Mouse (Mus musculus) v-Abl transformed pro-B cells (cell line): ENCODE data around the gene Grm3.

ENCODE experiments used
- in situ Hi-C, 2 experiments: fragments of 400-800 bp; cut with MboI; formaldehyde crosslinking; loops; one replicate each; pipeline ENCODE4 v1.15.1; 2025; ENCODE audit not compliant: unreplicated experiment in 2 of 2

The Grm3 gene

GRCm38 (mm10) chr5:9624396-9624795 is 100.6 kb downstream of the Grm3 start:
- in situ Hi-C loops, result no loop called here

GRCm38 (mm10) chr5:9623095-9623459 is 101.9 kb downstream of the Grm3 start:
- in situ Hi-C loops, result no loop called here

- in situ Hi-C loops, result no loop called here
Measured at GRCm38 (mm10) chr5:9622264-9623094, 102.5 kb downstream of the Grm3 start.

DNA sequence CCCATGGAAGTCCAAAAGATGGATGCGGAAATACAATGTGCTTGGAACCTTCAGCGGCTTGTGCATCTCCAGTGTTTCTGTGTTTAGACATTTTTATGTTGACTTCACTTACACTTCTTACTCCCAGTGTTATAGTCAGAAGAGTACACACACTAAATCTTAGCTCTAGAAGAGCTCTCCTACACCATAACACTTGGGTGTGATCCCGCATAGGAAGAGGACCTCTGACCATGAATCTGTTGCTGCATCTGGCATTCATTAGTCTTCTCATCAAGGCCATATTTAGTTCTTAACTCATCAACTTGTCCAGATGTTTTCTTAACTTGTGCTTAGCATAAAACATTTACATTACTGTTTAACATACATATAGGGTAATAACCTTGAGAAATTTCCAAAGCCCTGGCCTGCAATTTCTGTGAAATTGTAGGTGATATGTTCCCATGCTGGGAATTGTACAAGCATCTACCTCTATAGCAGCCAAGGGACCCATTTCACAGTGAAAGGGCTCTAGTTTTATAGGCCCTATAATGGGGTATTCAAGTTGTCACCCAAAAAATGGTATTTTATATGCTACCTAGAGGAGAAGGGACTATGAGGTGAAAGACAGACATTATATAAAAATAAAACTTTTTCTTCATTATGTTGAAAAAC is 103.4 kb downstream of the Grm3 start:
- in situ Hi-C loops, result no loop called here

DNA sequence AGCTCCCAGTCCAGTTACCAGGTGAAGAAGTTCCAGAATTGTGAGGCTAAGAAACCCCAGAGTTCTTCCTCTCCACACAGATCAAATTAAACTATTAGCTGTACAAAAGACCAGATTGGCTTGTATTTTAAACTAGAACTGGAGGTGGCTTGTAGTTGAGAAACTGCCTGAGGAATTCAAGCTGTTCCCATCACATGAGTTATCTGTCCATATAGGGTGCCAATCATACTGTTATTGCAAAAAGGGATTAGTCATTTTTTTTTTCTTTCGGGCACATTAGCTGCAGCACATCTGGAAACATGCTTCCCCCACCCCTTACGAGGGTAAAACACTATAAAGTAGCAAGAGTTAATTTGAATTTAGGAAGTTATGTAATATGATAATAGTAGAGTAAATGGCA is 145.9 kb downstream of the Grm3 start:
- in situ Hi-C loops, result no loop called here

DNA sequence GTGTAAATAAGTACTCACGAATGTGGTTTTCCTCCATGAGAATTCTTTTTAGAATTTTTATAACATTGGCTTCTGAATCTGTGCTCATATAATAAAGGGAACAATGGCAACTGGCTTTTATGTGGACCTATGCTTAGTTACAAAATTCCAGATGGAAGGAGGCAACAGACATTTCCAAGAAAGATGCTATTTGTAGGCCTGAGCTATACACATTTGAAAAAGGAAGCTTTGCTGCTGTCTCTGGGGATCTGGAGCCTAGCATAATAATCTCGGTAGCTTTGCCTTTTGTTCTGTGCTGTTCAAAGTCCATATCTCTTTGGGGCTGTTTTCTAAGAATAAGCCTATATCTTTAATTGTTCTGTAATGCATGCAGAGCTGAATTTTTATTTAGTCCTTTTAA is 146.4 kb downstream of the Grm3 start:
- in situ Hi-C loops, result no loop called here

GRCm38 (mm10) chr5:9570946-9571345 is 154.0 kb downstream of the Grm3 start:
- in situ Hi-C loops, result no loop called here

DNA sequence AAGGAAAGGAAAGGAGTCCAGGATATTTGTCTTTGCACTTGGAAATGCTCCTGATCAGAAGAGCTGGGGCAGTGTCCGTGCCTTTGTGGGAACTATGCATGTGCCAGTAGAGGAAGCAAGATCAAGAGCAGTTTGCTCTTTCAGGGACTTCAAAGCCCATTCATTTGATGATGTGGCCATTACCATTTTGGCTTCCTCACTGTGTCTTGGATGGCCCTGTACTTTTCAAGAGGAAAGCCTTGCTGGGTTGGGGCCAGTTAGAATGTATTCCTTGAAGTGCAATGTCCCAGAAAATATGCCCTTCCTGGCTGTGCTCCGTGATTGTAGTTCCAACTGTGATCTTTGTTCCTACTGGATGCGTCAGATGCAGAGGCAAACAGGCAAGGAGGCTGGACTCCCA is 167.3 kb downstream of the Grm3 start:
- in situ Hi-C loops, result no loop called here

DNA sequence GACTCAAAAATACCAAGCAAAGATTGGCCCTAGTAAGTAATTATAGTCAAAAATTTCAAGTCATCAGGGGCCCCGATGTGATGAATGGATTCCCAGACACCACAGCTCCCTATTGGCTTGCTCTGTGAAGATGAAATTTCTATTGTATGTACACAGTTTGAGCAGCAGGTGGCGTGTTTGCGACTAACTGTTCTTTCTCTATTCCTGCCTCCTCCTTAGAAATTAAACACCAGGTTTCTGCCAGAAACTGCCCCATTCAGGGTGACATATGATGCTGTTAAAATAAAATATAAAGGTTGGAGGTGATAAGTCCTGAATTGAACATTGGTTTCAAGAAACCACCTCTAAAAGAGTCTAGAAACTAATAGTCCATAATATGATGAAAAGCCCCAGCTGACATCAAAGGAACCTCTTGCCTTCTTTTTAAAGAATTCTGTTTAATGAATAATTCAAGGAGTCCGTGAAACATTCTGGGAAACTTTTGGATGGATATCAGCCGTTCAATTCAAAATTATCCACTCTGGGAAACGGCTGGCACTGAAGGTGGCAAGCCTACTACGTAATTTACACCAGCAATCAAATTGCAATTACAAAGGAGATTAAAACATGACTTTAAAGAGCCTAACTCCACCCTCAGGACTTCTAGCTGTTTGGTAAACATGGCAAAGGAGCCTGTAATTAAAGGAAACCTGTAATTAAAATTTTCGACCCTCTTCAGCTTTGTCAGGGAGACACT is 184.0 kb downstream of the Grm3 start:
- in situ Hi-C loops, result no loop called here

DNA sequence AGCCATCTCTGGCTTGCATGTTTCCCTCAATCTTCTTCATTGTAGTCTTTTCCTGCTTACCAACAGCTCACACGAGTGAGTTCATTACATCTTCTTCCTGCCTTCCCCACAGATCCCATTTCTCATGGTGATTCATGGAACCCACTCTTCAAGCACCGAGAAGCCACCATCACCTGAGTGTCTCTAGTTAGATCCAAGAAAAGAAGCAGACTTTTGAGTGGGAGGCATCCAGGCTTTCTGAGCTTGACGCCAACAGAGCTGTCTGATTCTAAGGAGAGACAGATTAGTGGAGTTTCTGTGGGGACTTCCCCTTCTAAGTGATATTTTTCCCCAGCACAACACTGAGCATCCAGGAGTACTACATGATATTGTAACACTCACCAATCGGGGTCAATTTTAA is 199.5 kb downstream of the Grm3 start:
- in situ Hi-C loops, result no loop called here

DNA sequence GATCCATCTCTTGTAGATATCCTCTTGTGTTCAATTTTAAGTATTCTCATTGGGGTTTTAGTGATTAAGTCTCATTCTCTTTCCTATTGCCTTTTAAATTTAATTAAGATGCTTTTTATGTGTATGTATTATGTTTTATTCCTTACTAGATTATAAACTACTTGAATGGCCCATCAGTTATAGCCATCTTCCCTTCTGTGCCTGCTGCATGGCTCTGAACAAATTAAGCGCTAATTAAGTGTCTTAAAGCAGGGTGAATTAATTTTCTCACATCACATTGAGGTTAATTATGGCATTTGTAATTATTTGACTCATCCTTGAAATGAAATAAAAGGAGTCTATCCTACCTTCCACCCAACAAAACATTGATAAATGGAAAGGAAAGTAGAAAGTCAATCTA is 213.9 kb downstream of the Grm3 start:
- in situ Hi-C loops, result no loop called here

- in situ Hi-C loops, result no loop called here
Measured at GRCm38 (mm10) chr5:9497235-9497634, 227.7 kb downstream of the Grm3 start.

DNA sequence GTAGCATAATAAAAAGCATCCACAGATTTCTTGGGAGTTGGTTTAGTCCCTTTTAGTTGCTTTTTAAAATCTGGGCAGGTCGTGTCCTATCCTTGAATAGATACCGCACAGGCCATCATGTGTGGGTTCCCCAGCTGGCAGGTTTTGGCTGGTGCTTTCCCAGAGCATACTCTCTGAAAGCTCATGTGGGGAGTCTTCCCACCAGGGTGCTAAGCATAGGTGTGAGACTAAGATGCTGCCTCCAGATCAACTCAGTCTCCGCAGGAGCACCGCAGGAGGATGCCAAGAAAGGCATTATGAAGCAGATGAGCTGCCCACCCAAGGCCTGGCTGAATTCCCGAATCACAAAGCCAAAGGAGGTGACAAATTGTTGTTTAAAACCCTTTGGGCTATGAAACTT is 229.5 kb downstream of the Grm3 start:
- in situ Hi-C loops, result no loop called here

- in situ Hi-C loops, result no loop called here
Measured at GRCm38 (mm10) chr5:9477587-9477986, 247.4 kb downstream of the Grm3 start.

DNA sequence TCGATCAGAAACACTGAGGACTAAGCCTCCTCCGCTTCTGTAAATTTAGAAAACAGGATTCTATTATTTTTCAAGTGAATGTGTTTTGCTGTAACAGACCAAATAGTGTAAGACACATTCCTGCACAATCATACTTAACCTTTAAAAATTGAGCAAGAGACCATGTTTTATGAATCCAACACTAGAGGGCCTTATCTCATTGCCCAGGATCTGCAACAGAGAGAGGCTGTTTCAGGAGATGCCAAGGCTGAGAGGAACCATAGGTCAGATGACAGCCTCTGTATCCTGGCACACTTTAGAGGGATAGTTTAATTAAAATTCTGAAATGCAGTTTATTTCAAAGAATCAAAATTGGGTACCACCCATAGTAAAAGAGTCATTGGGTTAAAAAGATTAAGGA is 271.7 kb downstream of the Grm3 start:
- in situ Hi-C loops, result loop anchor here in 1 of 2 experiments (25.0 kb wide), 1 partner anchor 1159 kb away; no protein-coding TSS in a partner anchor

GRCm38 (mm10) chr5:9449570-9449969 is 275.4 kb downstream of the Grm3 start:
- in situ Hi-C loops, result loop anchor here (25.0 kb wide), 2 partner anchors 587 to 962 kb away; no protein-coding TSS in a partner anchor

DNA sequence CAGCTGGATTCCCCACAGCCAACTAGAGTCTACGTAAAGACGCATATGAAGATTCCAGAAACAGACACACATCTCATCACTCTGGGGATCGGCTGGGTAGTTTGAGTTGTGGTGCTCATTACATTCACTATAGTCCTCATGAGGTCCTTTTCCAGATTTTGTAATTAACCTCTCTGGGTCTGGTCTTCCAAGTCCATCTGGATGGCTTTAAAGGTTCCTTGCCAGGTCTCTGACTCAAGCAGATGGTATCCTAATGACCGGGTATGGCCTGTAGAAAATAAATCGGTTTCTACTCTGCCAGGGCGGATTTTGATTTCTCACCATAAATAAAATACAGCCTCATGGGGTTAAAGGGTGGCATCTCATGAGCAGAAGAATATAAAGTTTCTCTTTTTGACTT is 276.0 kb downstream of the Grm3 start:
- in situ Hi-C loops, result loop anchor here (25.0 kb wide), 2 partner anchors 587 to 962 kb away; no protein-coding TSS in a partner anchor

DNA sequence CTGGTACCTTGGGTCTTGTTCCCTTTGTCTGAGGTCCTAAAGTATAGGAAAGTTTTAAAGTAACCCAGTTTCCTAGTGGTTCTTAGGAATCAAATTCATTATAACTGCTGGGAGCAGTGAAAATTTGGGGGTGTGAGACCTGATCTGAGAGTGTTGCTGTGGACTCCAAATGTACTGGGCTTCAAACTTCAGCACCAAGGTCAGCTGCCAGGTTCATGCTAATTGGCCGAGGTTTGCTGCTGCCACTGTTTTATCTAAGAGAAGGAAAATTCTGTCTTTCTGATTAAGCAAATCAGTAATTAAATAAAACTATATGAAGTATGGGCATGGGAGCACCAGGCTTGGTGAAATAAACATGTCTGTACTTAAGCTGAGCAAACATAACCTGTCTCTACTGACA is 278.8 kb downstream of the Grm3 start:
- in situ Hi-C loops, result loop anchor here (25.0 kb wide), 2 partner anchors 584 to 959 kb away; no protein-coding TSS in a partner anchor
